Mouse (Mus musculus): ENCODE measurements around the gene Card19. TPM values are rescaled to one million over a fixed set of nuclear protein-coding genes. Genes with fewer than 3 reads are reported as not detected.

Gene Card19
- polyA plus RNA-seq, 1 experiment = 108 TPM

DNA sequence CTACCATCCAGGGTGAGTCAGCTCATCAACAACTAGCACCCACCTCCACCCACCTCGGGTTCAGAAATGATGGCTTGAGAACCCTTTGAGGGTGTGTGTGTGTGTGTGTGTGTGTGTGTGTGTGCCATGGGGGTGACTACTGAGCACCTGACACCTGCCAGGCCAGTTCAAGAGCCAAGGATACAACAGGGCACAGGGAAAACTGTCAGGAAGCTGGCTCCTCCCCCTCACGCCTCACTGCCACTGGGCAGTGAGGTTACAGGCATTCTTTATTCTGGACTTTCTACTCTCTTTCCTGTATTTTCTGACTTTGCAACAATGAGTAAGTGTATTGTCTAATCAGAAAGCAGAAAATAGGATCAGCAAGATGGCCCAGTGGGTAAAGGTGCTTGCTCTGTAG is 33.8 kb upstream of the Card19 start:
- 51% methylated on average over 2 of the region's 2 CpGs for WGBS
- peak; percentile 93 for DNase-seq

GRCm38 (mm10) chr13:49248923-49249322 is 33.1 kb upstream of the Card19 start:
- H3K36me3 ChIP-seq (ENCODE audit: control insufficient read depth, insufficient read depth, low read length) = no peaks in the 10 kb centered on the region
- peaks cover 20% of the 10 kb centered on the region; the same call in 1 of the 2 replicates for H3K4me1 ChIP-seq (ENCODE audit: control insufficient read depth, insufficient read depth, low read length)
- H3K27me3 ChIP-seq (replicated peaks; ENCODE audit: control insufficient read depth, insufficient read depth, low read length) = no peaks in the 10 kb centered on the region
- 52% methylated on average over 3 of the region's 3 CpGs for WGBS
- TF ChIP-seq CTCF (conservative IDR thresholded peaks at IDR 0.05; ENCODE audit: insufficient read depth, insufficient read length, low read depth, low read length) = no peak
- no peak for TF ChIP-seq POLR2A (IDR thresholded peaks at IDR 0.05; ENCODE audit: low read depth, low read length)
- no peak overlapping the region for H3K4me3 ChIP-seq (ENCODE audit: insufficient read depth, low read depth, low read length)
- no peak overlapping the region for H3K27ac ChIP-seq (ENCODE audit: insufficient read depth, low read depth, low read length)
- DNase-seq = no peak

More for the DNA sequence above, 33.8 kb upstream of the Card19 start:
- peak overlapping the region; percentile 82 for H3K27ac ChIP-seq (ENCODE audit: insufficient read depth, low read depth, low read length)
- H3K4me1 ChIP-seq (ENCODE audit: control insufficient read depth, insufficient read depth, low read length) = peaks cover 19% of the 10 kb centered on the region; the same call in 1 of the 2 replicates
- H3K27me3 ChIP-seq (replicated peaks; ENCODE audit: control insufficient read depth, insufficient read depth, low read length) = no peaks in the 10 kb centered on the region
- no peak overlapping the region for H3K4me3 ChIP-seq (ENCODE audit: insufficient read depth, low read depth, low read length)
- H3K36me3 ChIP-seq (ENCODE audit: control insufficient read depth, insufficient read depth, low read length) = no peaks in the 10 kb centered on the region
- TF ChIP-seq CTCF (conservative IDR thresholded peaks at IDR 0.05; ENCODE audit: insufficient read depth, insufficient read length, low read depth, low read length) (no peak), POLR2A (IDR thresholded peaks at IDR 0.05; ENCODE audit: low read depth, low read length) (no peak)

DNA sequence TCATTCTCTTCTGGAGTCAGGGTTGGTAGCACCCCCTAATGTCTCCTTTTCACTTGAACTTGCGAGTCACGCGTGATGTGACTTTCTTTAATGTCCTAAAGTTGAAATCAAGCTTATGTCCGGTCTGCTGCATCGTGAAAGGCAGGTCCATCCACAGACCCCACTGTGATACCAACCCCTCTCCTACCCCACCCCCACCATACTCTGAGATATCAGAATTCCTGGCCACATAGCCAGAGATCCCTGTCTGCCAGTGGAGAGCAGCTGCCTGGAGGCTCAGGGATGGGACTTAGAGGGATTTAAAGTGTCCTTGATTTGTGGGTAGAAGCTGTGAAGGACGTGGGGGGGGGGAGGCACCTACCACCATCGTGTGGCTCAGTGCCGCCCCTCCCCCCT is 32.6 kb upstream of the Card19 start, which contains the start of gene Susd3:
Gene Susd3, minus strand, starts transcription at position 240 of the 396 bp plus-strand sequence.
- Histone ChIP-seq H3K27me3 (replicated peaks; ENCODE audit: control insufficient read depth, insufficient read depth, low read length) (no peaks in the 10 kb centered on the region), H3K27ac (ENCODE audit: insufficient read depth, low read depth, low read length) (peak within 1 kb of the TSS; percentile 82)
- 19% methylated on average over 7 of the region's 8 CpGs for WGBS

DNA sequence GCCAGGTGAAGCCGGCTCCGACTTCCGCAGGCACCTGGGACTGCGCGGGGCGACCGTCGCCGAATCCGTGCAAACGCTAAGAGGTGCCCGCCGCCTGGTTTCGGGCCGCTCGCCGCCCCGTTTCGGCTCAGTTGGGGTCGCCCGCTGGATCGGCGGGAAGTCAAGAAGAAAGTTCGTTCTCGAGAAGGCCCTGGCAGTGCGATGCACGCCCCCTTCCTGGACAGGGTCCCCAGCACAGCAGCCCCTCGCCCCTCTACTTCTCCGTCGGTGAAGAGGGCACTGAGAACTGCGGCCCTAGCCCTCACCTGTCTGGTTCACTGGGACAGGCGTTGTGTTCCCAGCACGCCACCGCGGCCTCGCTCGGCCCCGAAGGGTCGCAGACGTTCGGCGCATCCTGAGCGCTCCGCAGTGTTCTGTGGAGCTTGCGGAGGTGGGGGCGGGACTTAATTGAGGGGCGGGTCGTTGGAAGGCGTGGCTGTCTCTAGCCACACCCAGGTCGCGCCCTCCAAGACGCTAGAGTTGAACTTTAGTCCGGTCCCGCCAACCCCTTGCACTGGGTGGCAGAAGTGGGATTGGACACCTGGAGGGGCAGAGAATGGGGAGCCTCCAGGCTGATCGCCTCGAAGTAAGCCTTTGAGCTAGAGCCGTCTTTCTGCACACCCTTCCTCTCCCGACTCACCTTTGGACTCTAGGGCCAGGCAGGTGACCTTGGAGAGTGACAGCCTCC is 32.1 kb upstream of the Card19 start:
- Histone ChIP-seq H3K27me3 (replicated peaks; ENCODE audit: control insufficient read depth, insufficient read depth, low read length) (no peaks in the 10 kb centered on the region), H3K4me1 (ENCODE audit: control insufficient read depth, insufficient read depth, low read length) (peaks cover 20% of the 10 kb centered on the region; the same call in 1 of the 2 replicates), H3K36me3 (ENCODE audit: control insufficient read depth, insufficient read depth, low read length) (no peaks in the 10 kb centered on the region), H3K27ac (ENCODE audit: insufficient read depth, low read depth, low read length) (peak overlapping the region; percentile 82), H3K4me3 (ENCODE audit: insufficient read depth, low read depth, low read length) (peak overlapping the region; percentile 82)
- peak; percentile 87 for DNase-seq
- TF ChIP-seq CTCF (conservative IDR thresholded peaks at IDR 0.05; ENCODE audit: insufficient read depth, insufficient read length, low read depth, low read length) (no peak), POLR2A (IDR thresholded peaks at IDR 0.05; ENCODE audit: low read depth, low read length) (peak; percentile 77)
- 3% methylated on average over 58 of the region's 58 CpGs for WGBS

More for the DNA sequence above, 32.6 kb upstream of the Card19 start, which contains the start of gene Susd3:
- DNase-seq = no peak
- TF ChIP-seq POLR2A (IDR thresholded peaks at IDR 0.05; ENCODE audit: low read depth, low read length) = no peak
- TF ChIP-seq CTCF (conservative IDR thresholded peaks at IDR 0.05; ENCODE audit: insufficient read depth, insufficient read length, low read depth, low read length) = no peak
- H3K36me3 ChIP-seq (ENCODE audit: control insufficient read depth, insufficient read depth, low read length) = no peaks in the 10 kb centered on the region
- peaks cover 20% of the 10 kb centered on the region; the same call in 1 of the 2 replicates for H3K4me1 ChIP-seq (ENCODE audit: control insufficient read depth, insufficient read depth, low read length)
- H3K4me3 ChIP-seq (ENCODE audit: insufficient read depth, low read depth, low read length) = peak within 1 kb of the TSS; percentile 82

- Histone ChIP-seq H3K27ac (ENCODE audit: insufficient read depth, low read depth, low read length) (peak overlapping the region; percentile 82), H3K27me3 (replicated peaks; ENCODE audit: control insufficient read depth, insufficient read depth, low read length) (no peaks in the 10 kb centered on the region), H3K4me1 (ENCODE audit: control insufficient read depth, insufficient read depth, low read length) (peaks cover 20% of the 10 kb centered on the region; the same call in 1 of the 2 replicates), H3K4me3 (ENCODE audit: insufficient read depth, low read depth, low read length) (peak overlapping the region; percentile 82), H3K36me3 (ENCODE audit: control insufficient read depth, insufficient read depth, low read length) (no peaks in the 10 kb centered on the region)
- peak; percentile 62 for DNase-seq
- 37% methylated on average over 12 of the region's 12 CpGs for WGBS
- TF ChIP-seq POLR2A (IDR thresholded peaks at IDR 0.05; ENCODE audit: low read depth, low read length) = no peak
- TF ChIP-seq CTCF (conservative IDR thresholded peaks at IDR 0.05; ENCODE audit: insufficient read depth, insufficient read length, low read depth, low read length) = no peak
Measured at GRCm38 (mm10) chr13:49247232-49247739, 31.4 kb upstream of the Card19 start.

- no peak for TF ChIP-seq POLR2A (IDR thresholded peaks at IDR 0.05; ENCODE audit: low read depth, low read length)
- TF ChIP-seq CTCF (conservative IDR thresholded peaks at IDR 0.05; ENCODE audit: insufficient read depth, insufficient read length, low read depth, low read length) = no peak
- H3K4me3 ChIP-seq (ENCODE audit: insufficient read depth, low read depth, low read length) = peak overlapping the region; percentile 82
- DNase-seq = peak; percentile 58
- no peaks in the 10 kb centered on the region for H3K27me3 ChIP-seq (replicated peaks; ENCODE audit: control insufficient read depth, insufficient read depth, low read length)
- H3K4me1 ChIP-seq (ENCODE audit: control insufficient read depth, insufficient read depth, low read length) = peaks cover 23% of the 10 kb centered on the region; the same call in 1 of the 2 replicates
- no peaks in the 10 kb centered on the region for H3K36me3 ChIP-seq (ENCODE audit: control insufficient read depth, insufficient read depth, low read length)
- H3K27ac ChIP-seq (ENCODE audit: insufficient read depth, low read depth, low read length) = peak overlapping the region; percentile 82
- 73% methylated on average over 2 of the region's 2 CpGs for WGBS
Measured at GRCm38 (mm10) chr13:49246626-49247025, 30.8 kb upstream of the Card19 start.

DNA sequence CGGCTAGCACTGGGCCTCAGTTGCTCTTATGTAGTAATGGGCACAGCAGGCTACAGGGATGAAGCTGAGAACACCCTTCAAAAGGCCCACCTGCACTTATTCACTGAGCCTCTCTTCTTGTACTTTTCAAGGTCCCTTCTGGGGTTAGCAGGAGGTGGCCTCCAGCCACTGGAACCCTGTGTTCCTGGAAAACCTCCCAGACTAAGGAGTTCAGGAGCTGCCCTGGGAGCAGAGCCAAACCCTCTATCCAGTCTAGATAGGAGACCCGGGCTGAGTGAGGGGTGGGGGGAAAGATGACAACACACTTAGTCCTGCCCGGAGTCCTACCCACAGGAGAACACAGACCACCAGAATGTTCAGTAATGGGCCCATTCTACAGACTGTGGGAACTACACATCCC is 30.2 kb upstream of the Card19 start:
- TF ChIP-seq CTCF (conservative IDR thresholded peaks at IDR 0.05; ENCODE audit: insufficient read depth, insufficient read length, low read depth, low read length) = no peak
- TF ChIP-seq POLR2A (IDR thresholded peaks at IDR 0.05; ENCODE audit: low read depth, low read length) = no peak
- peak; percentile 90 for DNase-seq
- Histone ChIP-seq H3K36me3 (ENCODE audit: control insufficient read depth, insufficient read depth, low read length) (no peaks in the 10 kb centered on the region), H3K27ac (ENCODE audit: insufficient read depth, low read depth, low read length) (peak overlapping the region; percentile 82), H3K4me3 (ENCODE audit: insufficient read depth, low read depth, low read length) (peak overlapping the region; percentile 82), H3K27me3 (replicated peaks; ENCODE audit: control insufficient read depth, insufficient read depth, low read length) (no peaks in the 10 kb centered on the region), H3K4me1 (ENCODE audit: control insufficient read depth, insufficient read depth, low read length) (peaks cover 23% of the 10 kb centered on the region; the same call in 1 of the 2 replicates)
- 49% methylated on average over 3 of the region's 3 CpGs for WGBS

Measured in kidney, adult 2 months (tissue).